Mouse (Mus musculus) heart, postnatal 0 days (tissue): ENCODE data around the gene Trmt1.

Experiments used
- CTCF ChIP-seq: IDR thresholded peaks from 2 replicates; pipeline ENCODE4 v1.5.1; 2016; ENCODE audit warnings: antibody characterized with exemption, control low read depth, low read depth
- EP300 ChIP-seq: IDR thresholded peaks from 2 replicates; pipeline ENCODE4 v1.6.1; 2016; ENCODE audit warnings: antibody characterized with exemption, low read depth

DNA sequence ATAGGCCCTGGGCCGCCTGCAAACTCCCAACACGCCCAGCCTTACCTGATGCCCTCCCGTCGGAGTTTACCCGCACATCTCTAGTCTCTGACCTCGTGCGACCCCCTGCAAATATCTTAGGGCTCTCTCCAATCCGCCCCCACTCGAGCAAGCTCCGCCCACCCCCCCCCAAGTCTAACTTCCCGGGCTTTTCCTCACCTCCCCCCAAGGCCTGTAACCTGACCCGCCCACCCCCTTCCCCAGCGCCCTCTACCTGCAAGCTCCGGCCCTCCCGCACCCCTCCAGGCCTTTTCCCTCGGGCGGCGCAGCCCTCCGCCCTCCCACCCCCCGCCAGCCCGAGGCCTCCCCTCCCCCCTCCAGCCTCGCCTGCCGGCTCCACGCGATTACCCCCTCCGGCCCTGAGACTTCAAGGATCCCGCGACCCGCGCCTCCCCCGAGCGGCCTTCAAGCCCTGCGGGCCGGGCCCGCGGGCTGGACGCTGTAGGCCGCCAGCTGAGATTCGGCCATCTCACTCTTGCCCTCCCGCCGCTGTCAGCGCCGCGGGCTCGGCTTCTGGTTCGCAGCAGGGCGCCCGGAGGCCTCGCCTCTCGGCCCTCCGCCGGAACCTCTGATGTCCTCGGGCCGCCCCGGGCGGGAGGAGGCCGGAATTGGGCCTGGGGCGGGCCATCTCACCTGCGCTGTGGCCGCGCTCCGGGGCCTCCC, 1.0 kb downstream of the Trmt1 start:
- TF ChIP-seq CTCF (no peak), EP300 (no peak)
